Mouse (Mus musculus): ENCODE data around the gene Atp8b5.
A peak's percentile ranks its signal among the peaks of the same experiment; 100 is the strongest.

DNA sequence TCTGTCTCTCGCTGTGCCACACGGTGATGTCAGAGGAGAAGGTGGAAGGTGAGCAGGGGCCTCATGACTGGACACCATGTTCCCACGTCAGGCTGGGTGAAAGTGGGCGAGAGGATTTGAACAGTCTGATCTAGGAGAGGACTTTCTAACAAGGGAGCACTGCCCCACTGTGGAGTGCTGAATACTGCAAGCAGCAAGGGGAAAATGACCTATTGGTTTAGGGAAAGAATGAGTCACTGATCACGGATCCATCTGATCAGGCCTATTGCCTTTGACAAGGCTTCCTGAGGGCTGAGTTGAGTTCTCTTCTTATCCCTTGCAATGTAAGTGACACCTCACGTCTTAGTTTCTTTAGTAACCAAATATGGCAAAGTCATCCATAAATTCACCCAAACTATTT, 86.7 kb downstream of the Atp8b5 start:
- TF ChIP-seq EP300 (IDR thresholded peaks at IDR 0.05; ENCODE audit: insufficient read depth, low read depth, low read length) (no peak), CTCF (IDR thresholded peaks at IDR 0.05) (peak; percentile 16), POLR2A (IDR thresholded peaks at IDR 0.05; ENCODE audit: insufficient read depth, low read depth, low read length) (no peak)
